Mouse (Mus musculus): Measurements from ENCODE around the gene Ppp1r27. TPM values are rescaled to one million over a fixed set of nuclear protein-coding genes. Genes with fewer than 3 reads are reported as not detected.
A peak's percentile ranks its signal among the peaks of the same experiment; 100 is the strongest.

Ppp1r27 gene
- total and polyA plus RNA-seq, 2 experiments: 0.28 TPM; not detected in 1

GRCm38 (mm10) chr11:120520967-120521540 is 29.9 kb downstream of the Ppp1r27 start:
- peaks cover 9% of the 10 kb centered on the region; the same call in 1 of the 2 replicates for H3K79me2 ChIP-seq (ENCODE audit: control insufficient read depth, insufficient read depth, low read length)
- no peak for TF ChIP-seq POLR2A (IDR thresholded peaks at IDR 0.05; ENCODE audit: extremely low read depth, insufficient read depth, low read length)
- 0 out of 2 replicates have a peak, but pooled peaks have one; percentile 8 for TF ChIP-seq CTCF (IDR thresholded peaks at IDR 0.05; ENCODE audit: low read depth, low read length)
- no peak overlapping the region; the same call in 1 of the 2 replicates for H3K9ac ChIP-seq (ENCODE audit: low read depth, low read length)
- no peaks in the 10 kb centered on the region for H3K27me3 ChIP-seq (ENCODE audit: control insufficient read depth, insufficient read depth, low read length)
- H3K4me1 ChIP-seq (ENCODE audit: control insufficient read depth, insufficient read depth, low read length): peaks cover 25% of the 10 kb centered on the region
- 35% methylated on average over 5 of the region's 5 CpGs for WGBS
- no peak overlapping the region for H3K4me3 ChIP-seq (ENCODE audit: insufficient read depth, low read depth, low read length)
- no peaks in the 10 kb centered on the region for H3K36me3 ChIP-seq (ENCODE audit: control insufficient read depth, insufficient read depth, low read length)
- peak; percentile 82 for DNase-seq (ENCODE audit: extremely low read depth, low read depth, low spot score)
- peak overlapping the region; percentile 87 for H3K27ac ChIP-seq (replicated peaks; ENCODE audit: insufficient read depth, low read depth, low read length)

GRCm38 (mm10) chr11:120520498-120520897 is 30.4 kb downstream of the Ppp1r27 start:
- DNase-seq (ENCODE audit: extremely low read depth, low read depth, low spot score): no peak
- no peak for TF ChIP-seq POLR2A (IDR thresholded peaks at IDR 0.05; ENCODE audit: extremely low read depth, insufficient read depth, low read length)
- TF ChIP-seq CTCF (IDR thresholded peaks at IDR 0.05; ENCODE audit: low read depth, low read length): no peak
- WGBS: 82% methylated on average over 9 of the region's 9 CpGs
- Histone ChIP-seq H3K36me3 (ENCODE audit: control insufficient read depth, insufficient read depth, low read length) (no peaks in the 10 kb centered on the region), H3K79me2 (ENCODE audit: control insufficient read depth, insufficient read depth, low read length) (peaks cover 9% of the 10 kb centered on the region; the same call in 1 of the 2 replicates), H3K9ac (ENCODE audit: low read depth, low read length) (no peak overlapping the region), H3K4me1 (ENCODE audit: control insufficient read depth, insufficient read depth, low read length) (peaks cover 29% of the 10 kb centered on the region), H3K27ac (replicated peaks; ENCODE audit: insufficient read depth, low read depth, low read length) (no peak overlapping the region), H3K4me3 (ENCODE audit: insufficient read depth, low read depth, low read length) (no peak overlapping the region), H3K27me3 (ENCODE audit: control insufficient read depth, insufficient read depth, low read length) (no peaks in the 10 kb centered on the region)

GRCm38 (mm10) chr11:120519738-120520137 is 31.2 kb downstream of the Ppp1r27 start:
- 77% methylated on average over 9 of the region's 9 CpGs for WGBS
- H3K27me3 ChIP-seq (ENCODE audit: control insufficient read depth, insufficient read depth, low read length): no peaks in the 10 kb centered on the region
- no peak overlapping the region for H3K4me3 ChIP-seq (ENCODE audit: insufficient read depth, low read depth, low read length)
- H3K79me2 ChIP-seq (ENCODE audit: control insufficient read depth, insufficient read depth, low read length): peaks cover 9% of the 10 kb centered on the region; the same call in 1 of the 2 replicates
- H3K36me3 ChIP-seq (ENCODE audit: control insufficient read depth, insufficient read depth, low read length): no peaks in the 10 kb centered on the region
- H3K4me1 ChIP-seq (ENCODE audit: control insufficient read depth, insufficient read depth, low read length): peaks cover 29% of the 10 kb centered on the region
- H3K9ac ChIP-seq (ENCODE audit: low read depth, low read length): no peak overlapping the region
- no peak for DNase-seq (ENCODE audit: extremely low read depth, low read depth, low spot score)
- no peak for TF ChIP-seq CTCF (IDR thresholded peaks at IDR 0.05; ENCODE audit: low read depth, low read length)
- TF ChIP-seq POLR2A (IDR thresholded peaks at IDR 0.05; ENCODE audit: extremely low read depth, insufficient read depth, low read length): no peak
- H3K27ac ChIP-seq (replicated peaks; ENCODE audit: insufficient read depth, low read depth, low read length): no peak overlapping the region

GRCm38 (mm10) chr11:120518558-120518957 is 32.4 kb downstream of the Ppp1r27 start:
- Histone ChIP-seq H3K27ac (replicated peaks; ENCODE audit: insufficient read depth, low read depth, low read length) (peak overlapping the region; percentile 21), H3K4me1 (ENCODE audit: control insufficient read depth, insufficient read depth, low read length) (peaks cover 22% of the 10 kb centered on the region), H3K36me3 (ENCODE audit: control insufficient read depth, insufficient read depth, low read length) (no peaks in the 10 kb centered on the region), H3K79me2 (ENCODE audit: control insufficient read depth, insufficient read depth, low read length) (peaks cover 4% of the 10 kb centered on the region; the same call in 1 of the 2 replicates), H3K9ac (ENCODE audit: low read depth, low read length) (no peak overlapping the region; the same call in 1 of the 2 replicates), H3K4me3 (ENCODE audit: insufficient read depth, low read depth, low read length) (no peak overlapping the region), H3K27me3 (ENCODE audit: control insufficient read depth, insufficient read depth, low read length) (no peaks in the 10 kb centered on the region)
- TF ChIP-seq POLR2A (IDR thresholded peaks at IDR 0.05; ENCODE audit: extremely low read depth, insufficient read depth, low read length) (no peak), CTCF (IDR thresholded peaks at IDR 0.05; ENCODE audit: low read depth, low read length) (no peak)
- no peak for DNase-seq (ENCODE audit: extremely low read depth, low read depth, low spot score)
- WGBS: 75% methylated on average over 6 of the region's 6 CpGs

GRCm38 (mm10) chr11:120518027-120518426 is 32.9 kb downstream of the Ppp1r27 start:
- Histone ChIP-seq H3K4me3 (ENCODE audit: insufficient read depth, low read depth, low read length) (no peak overlapping the region), H3K36me3 (ENCODE audit: control insufficient read depth, insufficient read depth, low read length) (no peaks in the 10 kb centered on the region), H3K9ac (ENCODE audit: low read depth, low read length) (peak overlapping the region; percentile 41), H3K4me1 (ENCODE audit: control insufficient read depth, insufficient read depth, low read length) (peaks cover 21% of the 10 kb centered on the region), H3K79me2 (ENCODE audit: control insufficient read depth, insufficient read depth, low read length) (no peaks in the 10 kb centered on the region; the same call in 1 of the 2 replicates), H3K27ac (replicated peaks; ENCODE audit: insufficient read depth, low read depth, low read length) (peak overlapping the region; percentile 57), H3K27me3 (ENCODE audit: control insufficient read depth, insufficient read depth, low read length) (no peaks in the 10 kb centered on the region)
- TF ChIP-seq POLR2A (IDR thresholded peaks at IDR 0.05; ENCODE audit: extremely low read depth, insufficient read depth, low read length) (no peak), CTCF (IDR thresholded peaks at IDR 0.05; ENCODE audit: low read depth, low read length) (no peak)
- WGBS: 25% methylated on average over 6 of the region's 6 CpGs
- peak; percentile 82 for DNase-seq (ENCODE audit: extremely low read depth, low read depth, low spot score)

GRCm38 (mm10) chr11:120517147-120517546 is 33.8 kb downstream of the Ppp1r27 start:
- Histone ChIP-seq H3K27ac (replicated peaks; ENCODE audit: insufficient read depth, low read depth, low read length) (no peak overlapping the region), H3K9ac (ENCODE audit: low read depth, low read length) (no peak overlapping the region), H3K79me2 (ENCODE audit: control insufficient read depth, insufficient read depth, low read length) (no peaks in the 10 kb centered on the region), H3K4me3 (ENCODE audit: insufficient read depth, low read depth, low read length) (no peak overlapping the region), H3K4me1 (ENCODE audit: control insufficient read depth, insufficient read depth, low read length) (peaks cover 17% of the 10 kb centered on the region), H3K27me3 (ENCODE audit: control insufficient read depth, insufficient read depth, low read length) (no peaks in the 10 kb centered on the region), H3K36me3 (ENCODE audit: control insufficient read depth, insufficient read depth, low read length) (no peaks in the 10 kb centered on the region)
- 92% methylated on average over 4 of the region's 4 CpGs for WGBS
- DNase-seq (ENCODE audit: extremely low read depth, low read depth, low spot score): no peak
- no peak for TF ChIP-seq POLR2A (IDR thresholded peaks at IDR 0.05; ENCODE audit: extremely low read depth, insufficient read depth, low read length)
